Mouse (Mus musculus) right cerebral cortex, postnatal 10 days (tissue): Measurements from ENCODE around the gene Itgax.
"Not testable (repeated sequence)": the region's sequence is repeated elsewhere in the genome, so short reads cannot be mapped to it uniquely, and the experiment has no call there.

ENCODE experiments used
- DNase-seq, 2 experiments: peaks; one replicate each; pipeline ENCODE4 v3.0.0; 2021; ENCODE audit warnings: low spot score in 2 of 2

Itgax gene

DNA sequence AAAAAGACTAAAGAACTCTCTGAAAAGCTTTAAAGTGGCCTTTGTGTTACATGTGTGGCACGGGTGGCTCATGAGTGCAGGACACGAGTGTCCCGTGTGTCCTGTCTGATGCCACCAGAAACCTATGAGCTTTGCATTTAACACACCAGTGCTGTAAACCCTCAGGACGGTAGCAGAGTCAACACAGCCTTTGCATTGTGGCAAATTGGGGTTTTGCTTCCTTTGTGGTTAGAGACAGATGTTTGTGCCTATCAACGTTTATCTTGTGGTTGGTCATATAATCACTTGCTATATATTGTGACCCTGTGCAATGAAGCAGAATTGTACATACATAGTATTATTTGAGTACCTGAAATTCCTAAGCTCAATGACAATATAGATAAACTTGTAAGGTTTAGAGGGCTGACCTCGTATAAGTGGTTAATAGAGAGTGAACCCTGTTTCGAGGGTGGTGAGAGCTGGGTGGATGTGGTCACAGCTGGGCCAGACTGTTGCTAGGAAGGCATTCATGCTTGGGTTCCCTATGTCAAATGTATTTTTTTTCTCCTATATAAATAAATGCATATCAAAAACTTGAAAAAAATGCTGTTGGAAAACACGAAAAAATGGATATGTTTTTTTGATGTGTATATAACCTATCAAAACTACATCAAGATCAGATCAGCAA is 29.5 kb downstream of the Itgax start:
- not testable (repeated sequence) for DNase-seq

DNA sequence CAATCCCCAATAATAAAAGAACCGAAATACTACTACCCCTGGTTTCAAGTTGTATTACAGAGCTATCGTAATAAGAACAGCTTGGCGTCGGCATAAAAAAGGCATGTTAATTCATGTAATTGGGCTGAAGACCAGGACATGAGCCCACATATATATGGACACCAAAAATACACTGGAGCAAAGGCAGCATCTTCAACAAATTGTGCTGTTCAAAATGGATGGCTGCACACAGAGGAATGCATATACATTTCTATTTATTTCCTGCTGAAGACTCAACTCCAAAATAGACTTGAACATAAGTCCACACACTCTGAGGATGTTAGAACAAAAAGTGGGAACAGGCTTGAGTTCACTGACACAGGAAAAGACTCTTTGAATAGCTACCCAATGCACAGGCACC is 34.7 kb downstream of the Itgax start:
- DNase-seq: no peak

- no peak for DNase-seq
These were observed 37.0 kb downstream of the Itgax start for GRCm38 (mm10) chr7:128166391-128166790.

DNA sequence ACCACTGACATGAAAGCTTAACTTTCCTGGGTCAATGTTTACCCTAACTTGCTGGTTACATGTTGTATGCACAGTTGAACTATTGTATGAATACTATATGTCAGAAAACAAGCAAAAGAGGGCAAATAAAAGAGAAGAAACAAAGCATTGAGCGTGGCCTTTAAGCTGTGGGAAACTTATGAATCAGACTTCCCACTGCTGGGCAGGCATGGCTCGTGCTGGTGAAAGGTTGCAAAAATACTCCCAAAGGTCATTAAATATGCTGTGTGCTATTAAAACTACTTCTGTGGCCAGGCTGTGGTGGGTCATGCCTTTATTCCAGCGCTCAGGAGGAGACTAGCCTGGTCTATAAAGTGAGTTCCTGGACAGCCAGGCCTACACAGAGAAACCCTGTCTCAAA is 40.6 kb downstream of the Itgax start:
- DNase-seq: no peak

- peak; percentile 26 to 54 for DNase-seq
These were observed 49.0 kb downstream of the Itgax start for GRCm38 (mm10) chr7:128178385-128178784.

DNA sequence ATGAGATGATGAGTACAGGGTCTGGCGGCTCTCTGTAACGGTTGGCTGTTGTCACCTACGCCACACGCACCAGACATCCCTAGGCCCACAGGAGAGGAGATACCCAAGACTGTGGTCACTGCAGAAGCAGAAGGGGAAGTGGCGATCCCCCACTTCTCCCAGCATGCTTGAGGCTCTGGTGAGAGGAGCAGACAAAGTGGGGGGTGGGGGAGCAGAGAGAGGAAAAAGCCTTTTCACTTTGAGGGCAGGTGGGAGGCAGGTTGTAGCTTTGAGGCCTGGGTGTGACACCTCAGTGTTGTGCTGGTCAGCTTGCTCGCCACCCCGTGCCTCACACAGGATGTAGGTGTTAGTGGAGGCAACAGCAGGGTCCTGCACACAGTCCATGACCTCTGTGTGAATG is 50.8 kb downstream of the Itgax start:
- no peak for DNase-seq

- DNase-seq: no peak
These were observed 51.2 kb downstream of the Itgax start for GRCm38 (mm10) chr7:128180546-128180945.

GRCm38 (mm10) chr7:128181691-128182090 is 52.3 kb downstream of the Itgax start:
- no peak for DNase-seq
